Mouse (Mus musculus) adrenal gland, adult 8-10 months (tissue): Measurements from ENCODE around the gene Fam163b. TPM values are rescaled to one million over a fixed set of nuclear protein-coding genes. Genes with fewer than 3 reads are reported as not detected.
A peak's percentile ranks its signal among the peaks of the same experiment; 100 is the strongest.

Source experiments
- DNase-seq: peaks from one replicate; pipeline ENCODE4 v3.0.0; 2022
- total RNA-seq, 4 experiments: library from RNA; stranded (reverse); gene quantifications; 2 replicates each; pipeline ENCODE4 v1.2.4; 2022

Gene Fam163b
- total RNA-seq, 4 experiments from 2014 or later: 2.5 to 4.4 (median 3.5) TPM

DNA sequence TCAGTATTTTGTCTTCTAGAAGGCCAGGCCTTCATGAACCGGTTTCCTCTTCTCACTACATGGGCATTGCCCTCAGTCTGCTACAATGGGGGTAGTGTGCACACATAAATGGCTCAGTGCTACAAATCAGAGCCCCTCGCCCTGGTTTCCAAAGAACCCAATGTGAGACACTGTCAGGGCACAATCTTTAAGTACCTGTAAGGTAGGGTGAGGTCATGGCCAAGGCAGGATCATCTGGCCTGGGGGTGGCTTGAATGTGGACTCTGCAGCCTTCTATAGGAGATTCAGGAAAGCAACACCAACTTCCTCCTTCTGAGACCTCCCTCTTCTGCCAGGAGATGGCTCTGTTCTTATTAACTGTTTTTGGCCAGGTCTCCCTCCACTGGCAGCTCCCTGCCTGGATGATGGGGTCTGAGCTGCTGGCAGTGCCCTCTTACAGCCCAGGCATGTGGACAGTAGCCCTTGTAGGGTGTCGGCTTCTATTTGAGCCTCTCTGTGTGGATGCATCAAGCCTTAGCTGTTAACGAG lies 55.7 kb downstream of the Fam163b start:
- DNase-seq: no peak

DNA sequence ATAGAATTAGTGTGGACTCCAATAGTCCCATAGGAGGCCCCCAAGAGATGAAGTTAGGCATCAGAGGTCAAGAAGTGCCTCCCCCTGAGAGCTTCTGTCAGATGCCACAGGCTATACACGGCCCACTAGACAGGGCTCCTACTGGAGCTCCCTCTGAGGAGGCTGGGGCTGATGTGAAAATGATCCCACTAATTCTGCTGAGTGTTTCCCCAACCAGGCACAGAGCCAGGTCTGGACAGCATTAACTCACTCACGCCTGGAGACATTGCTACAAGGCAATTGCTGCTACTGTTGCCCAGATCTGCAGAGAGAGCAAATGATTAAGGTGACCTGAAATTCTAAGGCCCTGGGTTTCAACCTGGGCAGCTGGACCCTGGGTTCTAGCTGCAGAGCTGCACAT lies 56.5 kb downstream of the Fam163b start:
- DNase-seq: no peak

DNA sequence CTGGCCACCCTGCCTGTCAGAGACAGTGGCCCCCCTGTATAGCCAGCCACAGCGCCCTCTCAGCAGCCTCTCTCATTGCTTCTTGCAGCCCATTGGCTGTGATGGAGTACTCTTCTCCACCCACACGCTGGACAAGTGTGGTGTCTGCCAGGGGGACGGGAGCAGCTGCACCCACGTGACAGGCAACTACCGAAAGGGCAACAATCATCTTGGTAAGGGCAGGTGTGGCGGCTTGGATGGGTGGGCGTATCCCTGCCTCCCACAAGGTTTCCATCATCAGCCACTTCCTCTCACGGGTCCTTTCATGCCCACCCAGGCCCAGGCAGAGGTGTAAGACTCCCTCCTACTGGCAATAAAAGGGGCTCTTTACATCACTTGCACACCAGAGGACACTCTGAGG lies 57.3 kb downstream of the Fam163b start:
- no peak for DNase-seq

DNA sequence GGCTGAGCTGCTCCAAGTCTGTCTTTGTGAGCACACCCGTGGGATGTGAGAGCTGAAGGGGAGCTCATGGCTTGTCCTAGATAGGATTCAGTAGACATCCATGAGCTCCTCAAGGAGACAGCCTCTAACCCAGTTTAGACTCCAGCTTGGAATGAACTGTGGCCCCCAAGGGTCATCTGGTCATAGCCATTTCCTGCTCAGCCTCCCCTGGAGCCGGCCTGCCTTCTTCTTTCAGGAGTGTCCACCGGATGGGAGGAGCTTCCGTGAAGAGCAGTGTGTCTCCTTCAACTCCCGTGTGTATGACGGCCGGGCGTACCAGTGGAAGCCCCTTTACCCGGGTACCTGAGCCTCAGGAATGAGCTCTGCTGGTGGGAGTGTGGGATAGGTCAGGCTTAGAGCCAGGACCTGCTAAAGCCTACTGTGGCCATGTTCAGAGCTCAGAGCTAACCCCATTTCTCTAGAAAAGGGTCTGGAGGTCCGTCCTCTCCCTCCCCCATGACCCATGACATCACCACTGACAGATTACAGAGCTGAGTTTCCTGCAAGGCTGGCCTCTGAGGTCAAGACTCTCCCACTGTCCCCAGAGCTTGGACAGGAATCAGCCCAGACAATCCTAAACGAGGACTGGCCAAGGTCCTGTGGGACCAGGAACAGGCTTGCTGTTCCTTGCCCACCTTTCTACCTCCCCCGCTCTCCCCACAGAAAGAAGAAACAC lies 58.4 kb downstream of the Fam163b start:
- peak; percentile 32 for DNase-seq

DNA sequence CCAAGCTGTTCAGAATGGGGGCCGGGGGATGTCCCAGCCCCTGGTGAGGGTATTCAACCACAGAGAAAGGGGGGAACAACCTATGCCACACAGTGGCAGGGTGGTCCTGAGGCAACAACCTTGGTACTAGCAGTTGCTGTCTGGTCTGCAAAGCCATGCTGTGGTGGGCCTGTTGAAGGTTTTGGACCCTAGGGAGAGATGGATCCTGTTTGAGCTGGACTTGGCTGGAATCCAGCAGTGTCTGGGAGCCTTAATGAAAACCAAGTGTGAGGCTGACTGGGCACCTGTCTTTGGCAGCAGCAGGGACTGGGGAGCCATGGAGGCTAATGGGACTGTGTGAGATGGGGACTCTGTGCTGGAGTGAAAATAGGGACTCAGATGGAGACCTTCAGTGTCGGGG lies 62.6 kb downstream of the Fam163b start:
- no peak for DNase-seq

DNA sequence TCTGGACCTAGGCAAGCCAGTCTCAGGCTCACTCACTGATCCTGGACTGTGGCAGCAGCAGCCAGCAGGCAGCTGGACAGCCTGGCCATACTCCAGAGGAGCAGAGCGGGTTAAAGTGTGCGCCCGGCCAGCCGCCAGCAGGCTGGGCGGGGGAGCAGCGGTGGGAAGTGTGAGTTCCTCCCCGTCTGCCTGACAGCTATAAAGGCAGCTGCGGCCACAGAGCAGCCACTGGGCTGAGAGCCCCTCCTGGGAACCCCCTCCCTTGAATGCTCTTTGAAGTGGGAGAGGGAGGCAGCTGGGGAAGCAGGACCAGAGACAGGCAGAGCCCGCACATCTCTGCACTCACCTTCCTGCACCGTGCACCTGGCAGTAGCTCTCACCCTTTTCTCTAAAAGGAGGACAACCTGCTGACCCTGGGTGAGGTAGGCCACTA lies 63.1 kb downstream of the Fam163b start, which contains the start of gene Adamtsl2:
Adamtsl2 (plus strand) TSS at position 228 of the 433 bp plus-strand sequence.
- peak; percentile 44 for DNase-seq

DNA sequence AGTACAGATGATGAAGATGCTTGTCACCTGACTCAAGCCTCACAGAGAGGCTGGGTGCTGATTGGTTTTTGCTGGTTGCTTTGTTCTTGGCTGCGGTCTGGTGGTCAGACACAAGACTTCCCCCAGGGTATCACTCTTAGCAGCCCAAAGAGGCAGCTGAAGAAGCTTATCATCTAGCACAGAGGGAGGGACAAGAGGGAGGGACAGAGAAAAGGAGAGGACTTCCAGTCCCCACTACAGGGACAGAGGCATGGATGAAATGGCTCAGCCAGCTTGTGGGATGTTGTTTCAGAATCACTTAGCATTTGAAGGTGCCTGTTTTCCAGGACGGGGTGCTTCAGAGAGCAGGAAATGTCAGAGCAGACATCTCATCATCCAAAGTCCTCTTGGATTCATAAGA lies 64.0 kb downstream of the Fam163b start:
- no peak for DNase-seq

DNA sequence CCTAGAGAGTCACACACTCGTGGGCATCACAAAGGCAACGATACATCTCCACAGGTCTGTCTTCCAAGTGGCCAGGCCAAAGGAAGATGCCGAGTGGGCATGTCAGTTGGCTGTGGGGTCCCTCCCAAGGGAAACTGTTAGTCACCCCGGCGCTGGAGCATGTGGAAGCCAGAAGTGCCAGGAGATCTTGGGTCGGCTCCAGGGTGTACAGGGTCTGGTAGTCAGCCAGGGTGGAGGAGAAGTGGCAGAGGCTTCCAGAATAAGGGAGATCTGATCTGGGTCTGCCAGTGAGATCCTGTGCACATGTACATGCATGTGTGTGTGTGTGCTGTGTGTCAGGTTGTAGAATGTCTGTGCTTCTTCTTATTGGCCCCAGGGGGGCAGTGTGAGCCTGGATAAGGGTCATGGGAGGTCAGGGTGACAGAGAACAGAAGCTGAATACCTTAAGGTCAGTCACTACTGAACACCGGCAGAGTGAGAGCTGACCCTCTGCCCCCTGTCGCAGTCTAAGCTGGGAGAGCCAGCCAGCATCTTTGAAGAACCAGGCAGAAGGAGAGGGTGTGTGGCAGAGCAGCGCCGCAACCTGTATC lies 64.5 kb downstream of the Fam163b start:
- no peak for DNase-seq

DNA sequence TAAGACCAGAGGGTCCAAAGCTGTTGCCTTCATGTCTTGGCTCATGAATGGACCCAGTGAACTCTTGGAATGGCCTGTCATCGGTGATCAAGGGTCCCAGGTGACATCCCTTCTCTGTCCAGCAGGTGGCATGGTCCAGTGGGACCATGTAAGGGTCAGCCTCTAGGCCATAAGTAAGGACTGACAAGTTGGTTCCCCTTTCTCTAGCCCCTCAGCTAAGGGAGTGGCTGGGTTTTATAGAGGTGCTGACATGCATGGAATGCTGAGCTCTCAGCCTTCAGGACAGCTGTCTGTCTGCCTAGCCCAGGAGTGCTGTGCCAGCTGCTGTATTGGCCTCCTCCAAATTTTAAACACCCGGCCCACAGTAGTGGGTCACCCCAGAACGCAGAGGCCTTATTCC lies 66.8 kb downstream of the Fam163b start:
- no peak for DNase-seq

DNA sequence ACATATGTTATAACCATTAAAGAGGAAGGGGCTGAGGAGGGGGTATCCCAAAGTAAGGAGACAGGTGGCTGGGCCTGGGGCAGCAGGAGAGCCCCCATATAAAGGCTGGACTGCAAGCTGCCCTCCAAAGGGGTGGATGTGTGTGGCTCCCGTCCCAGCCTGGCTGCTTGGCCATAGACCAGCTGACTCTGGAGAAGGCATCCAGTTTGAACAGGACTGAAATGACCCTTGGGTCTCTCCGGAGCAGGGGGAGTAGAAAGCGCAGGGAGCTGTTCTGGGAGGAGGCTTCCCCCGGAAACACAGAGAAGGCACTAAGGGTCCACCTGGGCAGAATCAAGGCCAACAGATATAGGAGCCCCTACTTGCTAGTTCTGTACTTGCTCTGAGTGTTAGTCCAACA lies 67.5 kb downstream of the Fam163b start:
- DNase-seq: no peak

DNA sequence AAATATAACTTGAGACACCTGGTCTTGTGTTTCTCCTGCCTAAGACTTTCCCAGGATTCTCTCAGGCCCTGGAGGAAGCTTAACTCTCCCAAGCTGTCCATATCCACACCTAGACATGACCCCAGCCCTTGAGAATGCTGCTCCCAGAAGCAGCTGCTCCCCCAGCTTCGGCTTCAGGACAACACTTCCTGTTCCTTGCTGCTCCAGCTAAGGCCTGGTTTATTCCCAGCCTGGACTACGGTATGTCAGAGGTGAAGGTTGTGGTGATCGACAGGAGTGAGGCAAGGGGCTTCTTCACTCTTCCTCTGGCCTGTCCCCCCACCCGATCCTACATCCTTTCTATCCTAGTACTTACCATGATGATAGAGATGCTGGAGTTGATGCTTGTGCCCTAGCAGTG lies 68.9 kb downstream of the Fam163b start:
- DNase-seq: no peak

DNA sequence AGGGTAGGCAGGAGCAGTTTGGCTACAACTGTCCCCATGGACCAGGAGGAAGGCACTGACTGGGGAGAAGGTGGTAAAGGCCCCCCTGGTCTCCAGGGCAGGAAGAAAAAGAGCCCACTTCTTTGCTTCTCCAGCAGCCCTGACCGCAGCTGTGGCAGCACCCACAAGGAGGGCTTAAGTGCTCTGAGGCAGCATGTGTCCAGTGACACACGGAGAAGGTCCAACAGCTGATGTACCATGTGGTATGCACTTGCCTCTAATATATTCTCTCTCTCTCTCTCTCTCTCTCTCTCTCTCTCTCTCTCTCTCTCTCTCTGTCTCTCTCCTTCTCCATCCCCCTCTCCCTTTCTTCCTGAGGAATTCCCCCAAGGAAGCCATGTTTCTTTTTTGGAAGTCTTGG lies 70.3 kb downstream of the Fam163b start, which contains the start of gene Mymk:
Mymk (minus strand) TSS at position 202 of the 400 bp plus-strand sequence.
- DNase-seq: no peak

DNA sequence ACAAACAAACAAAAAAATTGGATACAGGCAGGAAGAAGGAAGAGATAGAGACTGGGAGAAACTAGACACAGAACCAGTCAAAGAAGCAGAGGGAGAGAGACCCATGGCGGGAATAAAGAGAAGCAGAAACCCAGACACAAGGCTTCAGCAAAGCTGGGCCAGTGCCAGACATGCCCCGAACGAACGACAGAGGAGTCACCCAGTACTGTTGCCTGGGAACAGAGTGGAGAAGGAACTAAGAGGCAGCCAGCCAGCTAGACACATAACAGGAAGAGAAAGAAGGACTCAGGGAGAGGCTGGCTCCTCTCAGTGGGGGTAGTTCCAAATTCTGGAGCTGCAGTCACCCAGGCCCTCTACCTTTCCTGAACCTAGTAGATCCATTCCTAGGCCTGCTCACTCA lies 71.2 kb downstream of the Fam163b start:
- DNase-seq: peak; percentile 62

DNA sequence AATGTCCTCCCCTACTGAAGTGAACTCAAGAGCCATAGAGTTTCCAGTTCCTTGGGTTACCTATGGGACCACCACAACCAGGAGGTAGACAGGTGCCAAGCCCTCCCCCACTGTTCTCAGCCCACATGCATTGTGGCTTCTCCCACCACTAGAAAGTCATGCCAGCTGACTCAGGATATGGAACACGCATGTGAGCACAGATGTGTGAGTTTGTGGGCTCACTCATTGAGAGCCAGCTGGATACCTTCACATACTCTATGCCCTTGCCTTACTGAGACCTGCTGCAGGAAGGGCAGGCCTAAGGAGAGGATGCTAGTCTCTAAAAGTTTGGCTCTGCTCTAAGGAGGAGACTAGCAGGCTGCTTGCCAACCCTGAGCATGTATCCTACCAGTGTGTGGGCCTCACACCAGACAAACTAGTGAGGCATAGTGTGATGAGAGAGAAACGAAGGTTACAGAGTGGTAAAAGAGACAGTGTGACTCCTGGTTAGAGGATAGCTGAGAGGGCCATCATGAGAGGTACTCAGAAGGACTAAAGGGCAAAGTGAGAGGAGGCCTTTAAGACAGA lies 72.0 kb downstream of the Fam163b start:
- no peak for DNase-seq

DNA sequence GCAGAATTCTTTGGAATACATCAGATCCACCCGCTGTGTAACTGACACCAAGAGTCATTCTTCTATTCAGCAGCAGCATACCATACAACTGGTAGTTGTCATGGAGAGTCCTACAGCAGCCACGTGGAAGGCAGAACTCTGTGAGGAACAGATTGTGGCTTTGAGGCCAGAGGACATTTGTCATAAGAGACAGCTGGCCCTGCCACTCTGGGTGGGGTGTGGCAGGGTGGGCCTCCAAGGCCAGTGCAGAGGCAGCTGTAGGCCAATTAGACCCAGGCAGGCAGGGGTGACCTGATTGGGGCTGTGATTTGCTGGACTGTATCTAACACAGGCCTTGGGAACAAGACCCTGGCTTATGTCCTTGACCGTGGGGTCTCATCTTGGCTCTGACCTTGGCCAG lies 72.6 kb downstream of the Fam163b start:
- no peak for DNase-seq

DNA sequence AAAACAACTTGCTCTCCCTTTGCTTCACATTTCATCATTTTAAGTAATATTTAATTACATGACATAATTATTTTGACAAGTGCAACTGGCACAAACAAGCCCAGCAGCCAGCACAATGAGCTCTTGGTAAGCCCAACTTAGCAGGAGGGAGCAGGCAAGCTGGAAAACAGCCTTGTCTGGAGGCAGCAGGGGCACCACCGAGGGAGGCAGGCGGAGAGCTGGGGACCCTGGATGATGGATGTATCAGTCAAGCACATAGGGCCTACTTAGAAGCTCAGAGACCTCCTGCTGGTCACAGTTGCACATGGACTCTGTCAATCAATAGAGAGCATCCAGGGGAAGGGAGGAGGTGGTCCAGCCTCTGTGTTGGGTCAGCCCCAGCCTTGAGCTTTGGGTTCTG lies 74.3 kb downstream of the Fam163b start:
- no peak for DNase-seq

DNA sequence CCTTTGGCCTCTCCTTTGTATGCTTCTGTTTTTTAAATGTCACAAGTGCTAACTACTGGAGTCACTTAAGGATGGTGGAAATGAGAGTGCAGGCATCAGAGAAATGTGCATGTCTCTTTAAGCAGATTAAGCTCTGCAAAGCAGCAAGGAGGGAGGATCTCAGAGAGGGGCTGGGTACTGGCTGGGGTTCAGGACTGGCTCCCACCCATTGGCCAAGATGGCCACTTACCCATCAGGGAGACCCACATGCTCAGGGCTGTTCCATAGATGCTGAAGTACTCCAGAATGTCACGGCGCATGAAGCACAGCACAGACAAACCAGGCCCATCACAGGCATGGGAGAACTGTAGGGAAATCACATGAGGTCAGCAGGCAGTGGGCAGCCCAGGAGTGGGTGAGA lies 75.2 kb downstream of the Fam163b start:
- no peak for DNase-seq

Other genes starting within 250 kb of the Fam163b start
- gene Surf6, start 239.6 kb downstream of the Fam163b start, total RNA-seq: 10 to 100 TPM; 26.0 to 32.8 (median 28.9) TPM
- gene Med22, start 231.8 kb downstream of the Fam163b start, total RNA-seq: 10 to 100 TPM; 51.6 to 73.6 (median 62.4) TPM
- 100 to 1,000 TPM; 424 to 496 (median 462) TPM for gene Rpl7a, start 231.7 kb downstream of the Fam163b start, total RNA-seq
- 10 to 100 TPM; 43.1 to 55.8 (median 52.2) TPM for gene Surf2, start 226.1 kb downstream of the Fam163b start, total RNA-seq
- 100 to 1,000 TPM; 128 to 137 (median 135) TPM for gene Surf1, start 226.0 kb downstream of the Fam163b start, total RNA-seq
- gene Surf4, start 208.6 kb downstream of the Fam163b start, total RNA-seq: 100 to 1,000 TPM; 161 to 218 (median 182) TPM
- gene Stkld1, start 208.4 kb downstream of the Fam163b start, total RNA-seq: under 1 TPM in 2 of 4 experiments, not detected in 2; 0.75 to 0.77 TPM
- gene Rexo4, start 178.1 kb downstream of the Fam163b start, total RNA-seq: 10 to 100 TPM; 28.5 to 44.6 (median 37.5) TPM
- gene Adamts13, start 169.1 kb downstream of the Fam163b start, total RNA-seq: not detected
- gene Cacfd1, start 132.6 kb downstream of the Fam163b start, total RNA-seq: 10 to 100 TPM; 64.5 to 73.5 (median 66.9) TPM
- 1 to 10 TPM in 2 of 4 experiments, under 1 TPM in 2; 0.87 to 1.2 (median 1.0) TPM for gene Slc2a6, start 114.5 kb downstream of the Fam163b start, total RNA-seq
- under 1 TPM in 1 of 4 experiments, not detected in 3; 0.20 TPM for gene Mymk, start 70.3 kb downstream of the Fam163b start, total RNA-seq
- gene Adamtsl2, start 63.1 kb downstream of the Fam163b start, total RNA-seq: 10 to 100 TPM; 14.3 to 24.8 (median 19.3) TPM
- gene Dbh, start 22.7 kb upstream of the Fam163b start, total RNA-seq: 100 to 1,000 TPM; 394 to 536 (median 504) TPM
- 10 to 100 TPM in 1 of 4 experiments, 1 to 10 TPM in 3; 8.1 to 11.2 (median 8.8) TPM for gene Sardh, start 105.8 kb upstream of the Fam163b start, total RNA-seq